Mouse (Mus musculus) hindbrain, embryonic 11.5 days (tissue): ENCODE results near the gene Ankrd65. TPM values are rescaled to one million over a fixed set of nuclear protein-coding genes. Genes with fewer than 3 reads are reported as not detected.
A peak's percentile ranks its signal among the peaks of the same experiment; 100 is the strongest.
"Not testable (repeated sequence)": the region's sequence is repeated elsewhere in the genome, so short reads cannot be mapped to it uniquely, and the experiment has no call there.

ENCODE experiments used
- ATAC-seq: fragments of 200-750 bp; cut with Nextera tagmentation; 2 replicates; pipeline ENCODE4 v1.8.0; 2017; ENCODE audit warnings: mild to moderate bottlenecking, moderate TSS enrichment, moderate library complexity; ENCODE audit not compliant: low FRiP score
- DNase-seq: peaks from one replicate; pipeline ENCODE4 v3.0.0-alpha.2; 2015; ENCODE audit warnings: low spot score
- H3K27ac ChIP-seq: fragments of 300-500 bp; sonication (generic); 2 replicates; pipeline ENCODE4 v1.5.1; 2014; ENCODE audit warnings: mild to moderate bottlenecking, low read depth, low read length
- H3K27me3 ChIP-seq: fragments of 300-500 bp; sonication (generic); 2 replicates; pipeline ENCODE4 v1.6.1; 2014; ENCODE audit warnings: mild to moderate bottlenecking, low read length, moderate library complexity, mixed read lengths; ENCODE audit not compliant: control insufficient read depth, insufficient read depth
- H3K36me3 ChIP-seq: fragments of 300-500 bp; sonication (generic); 2 replicates; pipeline ENCODE4 v1.6.1; 2014; ENCODE audit warnings: mild to moderate bottlenecking, low read length, moderate library complexity, mixed read lengths; ENCODE audit not compliant: control insufficient read depth, insufficient read depth
- H3K4me1 ChIP-seq: fragments of 300-500 bp; sonication (generic); replicated peaks from 2 replicates; pipeline ENCODE4 v1.6.1; 2014; ENCODE audit warnings: low read length, mixed read lengths; ENCODE audit not compliant: control insufficient read depth, insufficient read depth
- H3K4me2 ChIP-seq: fragments of 300-500 bp; sonication (generic); replicated peaks from 2 replicates; pipeline ENCODE4 v1.6.1; 2014; ENCODE audit warnings: mild to moderate bottlenecking, low read depth, low read length
- H3K4me3 ChIP-seq: fragments of 300-500 bp; sonication (generic); 2 replicates; pipeline ENCODE4 v1.5.1; 2014; ENCODE audit warnings: low read depth, low read length
- H3K9ac ChIP-seq: fragments of 300-500 bp; sonication (generic); 2 replicates; pipeline ENCODE4 v1.6.1; 2014; ENCODE audit warnings: low read depth, low read length
- H3K9me3 ChIP-seq: fragments of 300-500 bp; sonication (generic); 2 replicates; pipeline ENCODE4 v1.6.1; 2016; ENCODE audit warnings: low read length; ENCODE audit not compliant: control insufficient read depth
- WGBS: fragments of 180-500 bp; shearing (Covaris S2); extraction: QIAGEN DNeasy Blood & Tissue Kit; methylation state at CpG from one replicate; pipeline ENCODE4 v1.1.7; 2014; 5-methylcytosine and 5-hydroxymethylcytosine counted together
- polyA plus RNA-seq: library from polyadenylated mRNA; unstranded; fragments of >200 nt; fragmentation: Nextera tagmentation; extraction: Ambion mirVana; gene quantifications from 2 replicates; pipeline ENCODE4 v1.2.1, GENCODE M21; 2014

Ankrd65 gene
- polyA plus RNA-seq, 1 experiment from 2014 or later = not detected

- Histone ChIP-seq H3K9me3 (no peaks in the 10 kb centered on the region), H3K4me1 (no peaks in the 10 kb centered on the region), H3K36me3 (no peaks in the 10 kb centered on the region), H3K27me3 (no peaks in the 10 kb centered on the region), H3K9ac (no peak overlapping the region), H3K27ac (no peak overlapping the region), H3K4me2 (no peak overlapping the region), H3K4me3 (no peak overlapping the region)
- DNase-seq = peak; percentile 14
- ATAC-seq = no peak
- 37% methylated on average over 6 of the region's 6 CpGs for WGBS
Measured at GRCm38 (mm10) chr4:155780895-155781294, 9.3 kb upstream of the Ankrd65 start.

GRCm38 (mm10) chr4:155783486-155784080, 6.7 kb upstream of the Ankrd65 start:
- 45% methylated on average over 16 of the region's 16 CpGs for WGBS
- peak overlapping the region; percentile 76 for H3K27ac ChIP-seq
- peak; percentile 58 for ATAC-seq

GRCm38 (mm10) chr4:155784081-155784701, 6.0 kb upstream of the Ankrd65 start:
- peak; percentile 84 for DNase-seq
- no peaks in the 10 kb centered on the region for H3K36me3 ChIP-seq
- no peaks in the 10 kb centered on the region for H3K27me3 ChIP-seq
- ATAC-seq = peak; percentile 83
- peak overlapping the region; percentile 76 for H3K27ac ChIP-seq
- H3K4me1 ChIP-seq = no peaks in the 10 kb centered on the region
- under 1% methylated on average over 52 of the region's 52 CpGs for WGBS
- peak overlapping the region; percentile 73 for H3K4me2 ChIP-seq
- H3K9ac ChIP-seq = peak overlapping the region; percentile 83
- H3K9me3 ChIP-seq = no peaks in the 10 kb centered on the region
- H3K4me3 ChIP-seq = peak overlapping the region; percentile 56

More at GRCm38 (mm10) chr4:155783486-155784080, 6.7 kb upstream of the Ankrd65 start:
- no peaks in the 10 kb centered on the region for H3K4me1 ChIP-seq
- H3K9me3 ChIP-seq = no peaks in the 10 kb centered on the region
- H3K4me2 ChIP-seq = peak overlapping the region; percentile 73
- no peaks in the 10 kb centered on the region for H3K27me3 ChIP-seq
- H3K9ac ChIP-seq = peak overlapping the region; percentile 83
- DNase-seq = peak; percentile 15
- no peaks in the 10 kb centered on the region for H3K36me3 ChIP-seq
- H3K4me3 ChIP-seq = peak overlapping the region; percentile 56

- Histone ChIP-seq H3K36me3 (no peaks in the 10 kb centered on the region), H3K9me3 (no peaks in the 10 kb centered on the region), H3K4me2 (no peak overlapping the region), H3K27me3 (no peaks in the 10 kb centered on the region), H3K27ac (no peak overlapping the region), H3K4me3 (no peak overlapping the region), H3K4me1 (no peaks in the 10 kb centered on the region), H3K9ac (peak overlapping the region; percentile 11; the same call in 1 of the 2 replicates)
- ATAC-seq = no peak
- DNase-seq = no peak
- WGBS = 86% methylated on average over 10 of the region's 10 CpGs
Measured at GRCm38 (mm10) chr4:155785246-155785645, 5.0 kb upstream of the Ankrd65 start.

- 69% methylated on average over 5 of the region's 5 CpGs for WGBS
- no peak within 1 kb of the TSS for H3K4me3 ChIP-seq
- H3K27me3 ChIP-seq = no peaks in the 10 kb centered on the region
- peak within 1 kb of the TSS; percentile 11; the same call in 1 of the 2 replicates for H3K9ac ChIP-seq
- no peaks in the 10 kb centered on the region for H3K4me1 ChIP-seq
- H3K9me3 ChIP-seq = no peaks in the 10 kb centered on the region
- no peak for ATAC-seq
- H3K27ac ChIP-seq = no peak within 1 kb of the TSS
- H3K4me2 ChIP-seq = peak within 1 kb of the TSS; percentile 73
- DNase-seq = peak; percentile 12
- H3K36me3 ChIP-seq = no peaks in the 10 kb centered on the region
Measured at GRCm38 (mm10) chr4:155785819-155786218, 4.4 kb upstream of the Ankrd65 start, which contains the start of gene Tmem88b. Gene Tmem88b (minus strand): TSS chr4:155785874.

- Histone ChIP-seq H3K9me3 (no peaks in the 10 kb centered on the region), H3K36me3 (no peaks in the 10 kb centered on the region), H3K9ac (no peak overlapping the region), H3K27me3 (no peaks in the 10 kb centered on the region), H3K4me3 (no peak overlapping the region), H3K4me1 (no peaks in the 10 kb centered on the region), H3K4me2 (no peak overlapping the region), H3K27ac (no peak overlapping the region)
- ATAC-seq (no peak), DNase-seq (no peak)
- 79% methylated on average over 3 of the region's 3 CpGs for WGBS
Measured at GRCm38 (mm10) chr4:155788300-155788699, 1.9 kb upstream of the Ankrd65 start.

GRCm38 (mm10) chr4:155788833-155789232, 1.4 kb upstream of the Ankrd65 start:
- H3K9ac ChIP-seq, H3K27ac ChIP-seq, H3K27me3 ChIP-seq, H3K9me3 ChIP-seq, H3K36me3 ChIP-seq, H3K4me1 ChIP-seq, H3K4me2 ChIP-seq, H3K4me3 ChIP-seq, ATAC-seq, DNase-seq: not testable (repeated sequence)
- WGBS = 81% methylated on average over 4 of the region's 4 CpGs

- H3K4me1 ChIP-seq = no peaks in the 10 kb centered on the region
- no peak overlapping the region for H3K4me2 ChIP-seq
- H3K27me3 ChIP-seq = no peaks in the 10 kb centered on the region
- DNase-seq (no peak), ATAC-seq (no peak)
- no peaks in the 10 kb centered on the region for H3K36me3 ChIP-seq
- no peak overlapping the region for H3K4me3 ChIP-seq
- WGBS = 79% methylated on average over 3 of the region's 3 CpGs
- no peaks in the 10 kb centered on the region for H3K9me3 ChIP-seq
- no peak overlapping the region for H3K9ac ChIP-seq
- no peak overlapping the region for H3K27ac ChIP-seq
Measured at GRCm38 (mm10) chr4:155790650-155791161, 467 bp downstream of the Ankrd65 start.
